Mouse (Mus musculus) kidney, postnatal 0 days (tissue): ENCODE measurements around the gene Hpn. TPM values are rescaled to one million over a fixed set of nuclear protein-coding genes. Genes with fewer than 3 reads are reported as not detected.

Experiments used
- ATAC-seq: fragments of 200-750 bp; cut with Nextera tagmentation; replicated peaks from 2 replicates; pipeline ENCODE4 v1.8.0; 2017; ENCODE audit warnings: low read depth, moderate number of reproducible peaks, moderate TSS enrichment, moderate library complexity; ENCODE audit not compliant: low FRiP score
- DNase-seq: peaks from one replicate; pipeline ENCODE4 v3.0.0-alpha.2; 2016; ENCODE audit warnings: low spot score
- H3K27ac ChIP-seq: fragments of 300-500 bp; sonication (generic); 2 replicates; pipeline ENCODE4 v1.5.1; 2014; ENCODE audit warnings: mild to moderate bottlenecking
- H3K27me3 ChIP-seq: fragments of 300-500 bp; sonication (generic); 2 replicates; pipeline ENCODE4 v1.6.1; 2014; ENCODE audit warnings: low read length, mixed read lengths; ENCODE audit not compliant: insufficient read depth
- H3K36me3 ChIP-seq: fragments of 300-500 bp; sonication (generic); 2 replicates; pipeline ENCODE4 v1.6.1; 2014; ENCODE audit warnings: low read length, mixed read lengths; ENCODE audit not compliant: insufficient read depth
- H3K4me1 ChIP-seq: fragments of 300-500 bp; sonication (generic); replicated peaks from 2 replicates; pipeline ENCODE4 v1.6.1; 2014; ENCODE audit warnings: antibody characterized with exemption, low read length, mixed read lengths; ENCODE audit not compliant: insufficient read depth
- H3K4me2 ChIP-seq: fragments of 300-500 bp; sonication (generic); 2 replicates; pipeline ENCODE4 v1.6.1; 2014; ENCODE audit warnings: mild to moderate bottlenecking, low read length, moderate library complexity, mixed read lengths
- H3K4me3 ChIP-seq: fragments of 300-500 bp; sonication (generic); replicated peaks from 2 replicates; pipeline ENCODE4 v1.5.1; 2014; ENCODE audit warnings: low read depth, low read length
- H3K9ac ChIP-seq: fragments of 300-500 bp; sonication (generic); 2 replicates; pipeline ENCODE4 v1.6.1; 2014; ENCODE audit warnings: low read depth, low read length
- H3K9me3 ChIP-seq: fragments of 300-500 bp; sonication (generic); replicated peaks from 2 replicates; pipeline ENCODE4 v1.6.1; 2016; ENCODE audit warnings: low read length, inconsistent platforms, mixed read lengths
- CTCF ChIP-seq: IDR thresholded peaks from 2 replicates; pipeline ENCODE4 v1.5.1; 2016; ENCODE audit warnings: antibody characterized with exemption, low read depth, mild to moderate bottlenecking, moderate library complexity
- WGBS: fragments of 180-500 bp; shearing (Covaris S2); extraction: QIAGEN DNeasy Blood & Tissue Kit; methylation state at CpG from one replicate; pipeline ENCODE4 v1.1.7; 2014; 5-methylcytosine and 5-hydroxymethylcytosine counted together
- polyA plus RNA-seq: library from polyadenylated mRNA; unstranded; fragments of >200 nt; fragmentation: Nextera tagmentation; extraction: Ambion mirVana; gene quantifications from 2 replicates; pipeline ENCODE4 v1.2.1, GENCODE M21; 2015

Hpn gene
- polyA plus RNA-seq, 1 experiment from 2014 or later, result 110 TPM

DNA sequence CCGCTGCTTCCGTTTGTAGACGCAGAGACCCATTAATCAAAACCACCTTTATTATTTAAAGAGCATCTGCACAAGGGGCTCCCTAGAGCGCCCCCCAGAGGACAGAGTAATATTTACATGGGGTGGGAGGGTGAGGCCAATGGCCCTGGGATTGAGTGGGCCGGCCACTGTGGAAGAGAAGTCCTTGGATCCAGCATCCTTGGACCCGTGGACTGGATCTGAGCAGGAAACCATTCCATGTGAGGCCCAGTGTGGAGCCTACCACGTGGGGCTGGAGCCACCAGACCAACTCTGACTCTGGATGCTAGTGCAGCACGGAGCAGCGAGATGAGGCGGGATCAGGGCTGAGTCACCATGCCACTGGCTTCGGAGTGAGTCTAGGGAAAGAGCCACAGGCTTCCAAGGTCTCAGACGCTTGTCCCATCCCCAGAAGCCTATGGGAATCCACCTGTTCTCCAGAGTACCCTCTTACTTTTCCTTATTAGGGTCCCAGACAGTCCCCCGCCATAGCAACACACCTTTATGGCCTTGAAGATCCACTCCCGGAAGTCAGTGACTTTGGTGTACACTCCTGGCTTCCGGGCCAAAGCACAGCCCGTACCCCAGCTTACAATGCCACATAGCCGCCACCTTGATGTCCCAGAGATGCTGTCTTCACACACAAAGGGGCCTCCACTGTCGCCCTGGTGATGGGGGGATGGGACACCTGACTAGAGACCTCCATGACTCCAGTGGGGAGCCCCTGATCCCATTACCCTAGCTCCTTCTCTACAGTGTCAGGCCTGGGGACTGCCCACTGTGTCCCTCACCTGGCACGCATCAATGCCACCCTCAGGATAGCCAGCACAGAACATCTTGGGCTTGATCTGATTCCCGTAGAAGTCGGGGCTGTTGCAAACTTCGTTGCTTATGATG is 16.1 kb downstream of the Hpn start:
- WGBS, result 76% methylated on average over 22 of the region's 22 CpGs
- Histone ChIP-seq H3K9ac (no peak overlapping the region), H3K4me2 (no peak overlapping the region), H3K36me3 (no peaks in the 10 kb centered on the region), H3K9me3 (no peaks in the 10 kb centered on the region), H3K27ac (no peak overlapping the region), H3K4me3 (no peak overlapping the region), H3K4me1 (no peaks in the 10 kb centered on the region), H3K27me3 (no peaks in the 10 kb centered on the region)
- no peak for ATAC-seq
- DNase-seq, result no peak
- peak; percentile 44; the same call in 1 of the 2 replicates for TF ChIP-seq CTCF

DNA sequence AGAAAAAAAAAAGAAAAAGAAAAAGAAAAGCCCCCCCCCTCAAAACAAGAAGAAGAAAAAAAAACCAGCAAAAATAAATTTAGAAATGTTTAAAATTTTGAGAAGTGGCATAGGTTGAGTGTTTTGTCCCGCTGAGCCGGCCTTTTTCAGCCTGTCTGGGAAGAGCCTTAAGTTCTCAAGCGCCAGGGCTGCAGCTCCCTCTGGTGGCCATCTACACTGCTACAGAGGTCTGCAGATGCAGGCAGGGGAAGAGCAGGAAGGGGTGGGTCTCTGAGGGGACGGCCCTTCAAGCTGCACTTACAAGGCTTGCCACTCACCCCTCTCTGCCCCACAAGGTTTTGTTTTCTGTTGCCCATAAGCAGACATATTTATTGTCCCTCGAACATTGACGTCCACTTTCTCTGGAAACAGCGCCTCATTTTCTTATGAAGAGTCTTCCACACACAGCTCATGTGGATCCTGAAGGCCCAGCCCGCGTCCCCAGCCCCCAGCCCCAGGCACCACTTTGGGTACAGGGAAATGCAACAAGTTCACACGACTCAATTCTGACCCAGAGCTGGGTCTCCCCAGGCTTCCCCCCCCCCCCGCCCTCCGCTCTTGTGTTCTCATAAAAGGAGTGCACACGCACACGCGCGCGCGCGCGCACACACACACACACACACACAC is 17.4 kb downstream of the Hpn start:
- Histone ChIP-seq H3K27ac (no peak overlapping the region), H3K36me3 (no peaks in the 10 kb centered on the region), H3K27me3 (no peaks in the 10 kb centered on the region), H3K4me3 (no peak overlapping the region), H3K4me2 (peak overlapping the region; percentile 38), H3K9me3 (no peaks in the 10 kb centered on the region), H3K9ac (no peak overlapping the region), H3K4me1 (no peaks in the 10 kb centered on the region)
- DNase-seq, result peak; percentile 97
- TF ChIP-seq CTCF, result peak; percentile 97
- 48% methylated on average over 20 of the region's 20 CpGs for WGBS
- ATAC-seq, result peak; percentile 90

DNA sequence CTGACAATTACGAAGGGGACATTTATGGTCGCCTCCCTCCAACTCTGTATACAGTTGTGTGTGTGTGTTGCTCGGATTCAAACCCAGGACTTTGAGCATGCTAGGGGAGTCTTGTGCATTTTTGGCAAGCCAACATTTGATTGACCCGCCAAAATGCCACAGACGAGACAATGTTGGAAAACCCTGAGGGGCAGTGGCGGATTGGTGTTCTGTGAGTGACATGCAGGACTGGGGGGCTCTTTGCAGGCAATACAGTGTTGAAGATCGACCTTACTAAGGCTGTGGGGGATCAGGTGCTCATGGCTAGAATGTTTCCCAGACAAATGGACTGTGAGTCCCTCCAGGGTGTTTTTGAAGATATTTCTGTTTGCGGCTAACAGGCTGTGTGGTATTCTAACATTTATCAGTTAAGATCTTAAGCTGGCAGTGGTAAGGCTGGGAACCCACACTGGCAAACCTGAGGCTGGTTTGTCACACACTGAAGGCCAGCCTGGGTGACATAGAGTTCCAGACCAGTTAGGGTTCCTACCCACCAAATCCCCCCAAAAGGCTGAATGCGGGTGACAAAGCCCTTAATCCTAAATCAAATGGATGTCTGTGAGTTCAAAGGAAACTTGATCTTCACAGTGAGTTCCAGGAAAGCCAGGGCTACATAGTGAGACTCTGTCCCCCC is 18.1 kb downstream of the Hpn start:
- H3K4me2 ChIP-seq, result no peak overlapping the region
- H3K4me1 ChIP-seq, result no peaks in the 10 kb centered on the region
- WGBS, result 71% methylated on average over 9 of the region's 9 CpGs
- ATAC-seq (no peak), DNase-seq (no peak)
- no peak overlapping the region for H3K27ac ChIP-seq
- TF ChIP-seq CTCF, result no peak
- no peaks in the 10 kb centered on the region for H3K9me3 ChIP-seq
- H3K36me3 ChIP-seq, result no peaks in the 10 kb centered on the region
- no peak overlapping the region for H3K9ac ChIP-seq
- H3K4me3 ChIP-seq, result no peak overlapping the region
- H3K27me3 ChIP-seq, result no peaks in the 10 kb centered on the region

- ATAC-seq (no peak), DNase-seq (no peak)
- WGBS, result 40% methylated on average over 12 of the region's 12 CpGs
- peak; percentile 13; the same call in 1 of the 2 replicates for TF ChIP-seq CTCF
- Histone ChIP-seq H3K4me1 (no peaks in the 10 kb centered on the region), H3K9me3 (no peaks in the 10 kb centered on the region), H3K4me3 (no peak overlapping the region), H3K27ac (no peak overlapping the region), H3K4me2 (no peak overlapping the region), H3K9ac (no peak overlapping the region), H3K36me3 (no peaks in the 10 kb centered on the region), H3K27me3 (no peaks in the 10 kb centered on the region)
Observed at GRCm38 (mm10) chr7:31094774-31095501, 20.2 kb downstream of the Hpn start.

- no peak for ATAC-seq
- Histone ChIP-seq H3K36me3 (no peaks in the 10 kb centered on the region), H3K4me3 (no peak overlapping the region), H3K9me3 (no peaks in the 10 kb centered on the region), H3K9ac (no peak overlapping the region), H3K4me1 (peaks cover 3% of the 10 kb centered on the region; the same call in 1 of the 2 replicates), H3K4me2 (no peak overlapping the region), H3K27ac (0 out of 2 replicates have a peak overlapping the region, but pooled peaks have one; percentile 36), H3K27me3 (no peaks in the 10 kb centered on the region)
- TF ChIP-seq CTCF, result no peak
- WGBS, result 68% methylated on average over 2 of the region's 2 CpGs
- DNase-seq, result peak; percentile 39
Observed at GRCm38 (mm10) chr7:31089721-31090120, 25.4 kb downstream of the Hpn start.

- H3K9me3 ChIP-seq, result no peaks in the 10 kb centered on the region
- no peak for DNase-seq
- WGBS, result 68% methylated on average over 3 of the region's 3 CpGs
- no peak overlapping the region for H3K4me2 ChIP-seq
- ATAC-seq, result no peak
- H3K27me3 ChIP-seq, result no peaks in the 10 kb centered on the region
- no peak overlapping the region for H3K27ac ChIP-seq
- H3K4me1 ChIP-seq, result peaks cover 6% of the 10 kb centered on the region; the same call in 1 of the 2 replicates
- H3K4me3 ChIP-seq, result no peak overlapping the region
- no peak for TF ChIP-seq CTCF
- no peak overlapping the region for H3K9ac ChIP-seq
- no peaks in the 10 kb centered on the region for H3K36me3 ChIP-seq
Observed at GRCm38 (mm10) chr7:31088206-31088605, 26.9 kb downstream of the Hpn start.
